In the genomic region with DNA sequence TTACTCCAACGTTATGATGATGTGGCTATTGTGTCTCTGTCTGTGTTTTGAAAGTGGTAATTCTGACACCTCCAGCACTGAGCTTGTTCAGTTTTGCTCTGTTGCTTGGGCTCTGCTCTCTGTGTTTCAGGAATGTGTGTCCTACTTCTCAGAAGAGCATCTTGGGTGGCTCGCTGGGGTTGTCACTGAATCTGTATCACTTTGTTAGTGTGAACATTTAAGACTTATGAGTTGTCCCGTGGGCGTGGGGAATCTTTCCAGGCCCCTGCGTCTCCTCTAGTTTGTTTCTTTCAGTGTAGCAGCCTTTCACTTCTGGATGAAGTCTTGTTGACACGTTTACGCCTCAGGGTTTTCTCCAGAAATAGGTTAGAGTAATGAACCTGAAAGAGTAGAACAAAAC, we compare ENCODE assay signal across 24 mouse cellular contexts.
DNase-seq lines count a peak whose midpoint lies in the region; ATAC-seq and TF ChIP-seq lines count a peak whose summit lies in the region.
"Had no signal": no experiment of that assay in that cellular context is flagged by ENCODE, and none has a peak within 500 bp of the region (broad histone marks: within the 10 kb centered on the region; RNA-seq: fewer than 3 reads in every experiment).

No protein-coding gene starts in this region.

- H3K27ac ChIP-seq in left cerebral cortex, adult 2 months = no peak overlapping the region
- H3K27ac ChIP-seq: embryonic facial prominence, embryonic 12.5 days; embryonic facial prominence, embryonic 15.5 days; gastrocnemius, adult 2 months; hindbrain, embryonic 12.5 days; hindbrain, embryonic 15.5 days had no signal

- ATAC-seq in frontal cortex, adult (ENCODE audit: low TSS enrichment) = peak; percentile 64; the same call in 1 of the 2 replicates
- ATAC-seq: forebrain, embryonic 14.5 days; forebrain, postnatal 0 days; Patski had no signal

- TF ChIP-seq CTCF in left cerebral cortex, adult 2 months (IDR thresholded peaks at IDR 0.05) = no peak

- DNase-seq in frontal cortex, postnatal 25 days (ENCODE audit: low spot score in 2 of 2) = no peak
- DNase-seq in left cerebral cortex, adult 2 months (ENCODE audit: extremely low spot score in 1 of 2, low spot score in 2 of 2) = peak; percentile 16 to 28
- DNase-seq in left cerebral cortex, postnatal 4 days = no peak
- peak; percentile 54 for DNase-seq in right cerebral cortex, adult 18-20 months
- DNase-seq in right cerebral cortex, postnatal 14 days = no peak
- peak; percentile 59 for DNase-seq in Muller cell, postnatal 12 days (ENCODE audit: inconsistent ontology term)
- no peak for DNase-seq in layer of hippocampus, postnatal 10 days (ENCODE audit: low spot score in 2 of 2)
- DNase-seq: adrenal gland, postnatal 10 days; adrenal gland, postnatal 36 days; cerebellum, adult 11 months; cerebellum, adult 2 months; cerebellum, adult 9-11 months; cerebellum, postnatal 25 days; forebrain, postnatal 0 days; gastrocnemius, adult 2 months; gastrocnemius, postnatal 14 days; heart, adult 11 months had no signal

- intact Hi-C loops in left cerebral cortex, adult 2 months (cut with DNase I) = no loop called here
- intact Hi-C loops in left cerebral cortex, postnatal 4 days (cut with DNase I) = no loop called here

- H3K4me3 ChIP-seq in left cerebral cortex, adult 2 months = no peak overlapping the region
- H3K4me3 ChIP-seq: embryonic facial prominence, embryonic 12.5 days; embryonic facial prominence, embryonic 15.5 days; gastrocnemius, adult 2 months; hindbrain, embryonic 12.5 days; hindbrain, embryonic 15.5 days had no signal

Comparison
In these comparisons a context has a peak if more than half of its experiments do, and no peak if none do; other contexts are left out.
1. DNase-seq: peak in left cerebral cortex, adult 2 months (2 of 2), right cerebral cortex, adult 18-20 months (single experiment) and Muller cell, postnatal 12 days (single experiment); none in frontal cortex, postnatal 25 days (0 of 2), left cerebral cortex, postnatal 4 days (single experiment), right cerebral cortex, postnatal 14 days (single experiment) and layer of hippocampus, postnatal 10 days (0 of 2).